Mouse (Mus musculus) cortical plate, adult 2 months (tissue): ENCODE results near the gene Ugcg. TPM values are rescaled to one million over a fixed set of nuclear protein-coding genes. Genes with fewer than 3 reads are reported as not detected.

Experiments used
- H3K27ac ChIP-seq: fragments of 200-500 bp; 2 replicates; pipeline ENCODE4 v1.5.1; 2012; ENCODE audit warnings: low read length, control low read depth, inconsistent platforms; ENCODE audit not compliant: insufficient read depth
- H3K4me1 ChIP-seq: fragments of 200-500 bp; 2 replicates; pipeline ENCODE4 v1.6.1; 2011; ENCODE audit warnings: low read length; ENCODE audit not compliant: control insufficient read depth, insufficient read depth
- H3K4me3 ChIP-seq: fragments of 200-500 bp; 2 replicates; pipeline ENCODE4 v1.5.1; 2011; ENCODE audit warnings: mild to moderate bottlenecking, low read length, control low read depth; ENCODE audit not compliant: insufficient read depth
- CTCF ChIP-seq: fragments of 200-500 bp; IDR thresholded peaks from 2 replicates; pipeline ENCODE4 v1.5.1; 2011; ENCODE audit warnings: mild to moderate bottlenecking, control low read depth, low read length; ENCODE audit not compliant: insufficient read depth; ENCODE audit errors: extremely low read depth
- POLR2A ChIP-seq: fragments of 200-500 bp; IDR thresholded peaks from 2 replicates; pipeline ENCODE4 v1.6.1; 2011; ENCODE audit warnings: mild to moderate bottlenecking, low read length, control low read depth; ENCODE audit not compliant: insufficient read depth; ENCODE audit errors: extremely low read depth
- polyA plus RNA-seq: library from polyadenylated mRNA; depleted of rRNA; stranded (reverse); fragments of >200 nt; gene quantifications from 2 replicates; pipeline ENCODE4 v1.2.3, GENCODE M21; 2012

Gene Ugcg
- polyA plus RNA-seq, 1 experiment = 59.1 TPM

GRCm38 (mm10) chr4:59172616-59173015 is 16.4 kb upstream of the Ugcg start:
- Histone ChIP-seq H3K4me1 (no peaks in the 10 kb centered on the region), H3K4me3 (no peak overlapping the region), H3K27ac (no peak overlapping the region)
- no peak for TF ChIP-seq POLR2A
- no peak for TF ChIP-seq CTCF

- no peak for TF ChIP-seq POLR2A
- TF ChIP-seq CTCF = no peak
- Histone ChIP-seq H3K4me3 (no peak overlapping the region), H3K4me1 (no peaks in the 10 kb centered on the region), H3K27ac (no peak overlapping the region)
These were observed 15.7 kb upstream of the Ugcg start for GRCm38 (mm10) chr4:59173181-59173922.

GRCm38 (mm10) chr4:59175003-59175402 is 14.1 kb upstream of the Ugcg start:
- TF ChIP-seq POLR2A (no peak), CTCF (no peak)
- Histone ChIP-seq H3K4me3 (no peak overlapping the region), H3K4me1 (no peaks in the 10 kb centered on the region), H3K27ac (no peak overlapping the region)

- no peak overlapping the region for H3K27ac ChIP-seq
These were observed 13.1 kb upstream of the Ugcg start for GRCm38 (mm10) chr4:59175929-59176328.

GRCm38 (mm10) chr4:59177566-59177965 is 11.5 kb upstream of the Ugcg start:
- TF ChIP-seq POLR2A = no peak
- TF ChIP-seq CTCF = no peak
- no peak overlapping the region for H3K27ac ChIP-seq
- H3K4me3 ChIP-seq = no peak overlapping the region

More at GRCm38 (mm10) chr4:59175929-59176328, 13.1 kb upstream of the Ugcg start:
- Histone ChIP-seq H3K4me3 (no peak overlapping the region), H3K4me1 (no peaks in the 10 kb centered on the region)
- TF ChIP-seq POLR2A (no peak), CTCF (no peak)

GRCm38 (mm10) chr4:59181320-59182271 is 7.5 kb upstream of the Ugcg start:
- H3K4me1 ChIP-seq = no peaks in the 10 kb centered on the region
- TF ChIP-seq CTCF (no peak), POLR2A (no peak)
- H3K27ac ChIP-seq = no peak overlapping the region
- no peak overlapping the region for H3K4me3 ChIP-seq

More at GRCm38 (mm10) chr4:59177566-59177965, 11.5 kb upstream of the Ugcg start:
- no peaks in the 10 kb centered on the region for H3K4me1 ChIP-seq

- Histone ChIP-seq H3K27ac (no peak overlapping the region), H3K4me3 (no peak overlapping the region), H3K4me1 (no peaks in the 10 kb centered on the region)
- TF ChIP-seq POLR2A (no peak), CTCF (no peak)
These were observed 3.4 kb upstream of the Ugcg start for GRCm38 (mm10) chr4:59185671-59186070.

- H3K4me3 ChIP-seq = no peak overlapping the region
- peak; percentile 31; the same call in 1 of the 2 replicates for TF ChIP-seq CTCF
- TF ChIP-seq POLR2A = no peak
- no peaks in the 10 kb centered on the region for H3K4me1 ChIP-seq
- H3K27ac ChIP-seq = no peak overlapping the region
These were observed 1.8 kb upstream of the Ugcg start for GRCm38 (mm10) chr4:59187289-59187688.

GRCm38 (mm10) chr4:59188474-59188801 is 619 bp upstream of the Ugcg start:
- no peaks in the 10 kb centered on the region for H3K4me1 ChIP-seq
- no peak overlapping the region for H3K27ac ChIP-seq
- TF ChIP-seq POLR2A = no peak
- TF ChIP-seq CTCF = no peak
- H3K4me3 ChIP-seq = peak overlapping the region; percentile 77
